Mouse (Mus musculus) CH12.LX (cell line): ENCODE data around the gene Usp49. TPM values are rescaled to one million over a fixed set of nuclear protein-coding genes. Genes with fewer than 3 reads are reported as not detected.

Experiments
- DNase-seq: peaks from one replicate; pipeline ENCODE4 v3.0.0-alpha.2; 2013; ENCODE audit errors: extremely low read depth
- H3K27ac ChIP-seq: 2 replicates; pipeline ENCODE4 v1.5.1; 2012; ENCODE audit warnings: low read depth, mild to moderate bottlenecking, control low read depth, moderate library complexity; ENCODE audit not compliant: insufficient read depth
- H3K27me3 ChIP-seq: replicated peaks from 2 replicates; pipeline ENCODE3; 2012; ENCODE audit warnings: inconsistent platforms
- H3K36me3 ChIP-seq, 2 experiments: replicated peaks in 1 of 2; 2 replicates each; pipeline versions ENCODE3 to v1.6.1; 2012; ENCODE audit warnings: inconsistent platforms in 1 of 2, low read length in 1 of 2, mild to moderate bottlenecking in 1 of 2, mixed read lengths in 1 of 2, moderate library complexity in 1 of 2; ENCODE audit not compliant: control insufficient read depth in 1 of 2, insufficient read depth in 1 of 2
- H3K4me1 ChIP-seq, 2 experiments: 2 replicates each; pipeline ENCODE4 v1.6.1; 2012; ENCODE audit warnings: inconsistent platforms in 1 of 2, moderate library complexity in 1 of 2; ENCODE audit not compliant: insufficient read depth in 2 of 2, control insufficient read depth in 1 of 2
- H3K4me2 ChIP-seq: 2 replicates; pipeline ENCODE4 v1.6.1; 2012; ENCODE audit warnings: low read depth, mild to moderate bottlenecking, control low read depth; ENCODE audit not compliant: poor library complexity, insufficient read depth, severe bottlenecking
- H3K4me3 ChIP-seq, 3 experiments: fragments of 150-350 bp in 1 of 3; sonication (generic) in 1 of 3; replicated peaks in 1 of 3; 2 replicates each; pipeline versions ENCODE3 to v1.5.1; 2011 to 2012; ENCODE audit warnings: low read depth in 2 of 3, low read length in 2 of 3, mild to moderate bottlenecking in 2 of 3, moderate library complexity in 2 of 3, control low read depth in 1 of 3, improper control_type of control experiment in 1 of 3, inconsistent platforms in 1 of 3, mixed read lengths in 1 of 3; ENCODE audit not compliant: poor library complexity in 1 of 3
- H3K79me2 ChIP-seq: replicated peaks from 2 replicates; pipeline ENCODE4 v1.6.1; 2012; ENCODE audit warnings: mild to moderate bottlenecking, moderate library complexity; ENCODE audit not compliant: control insufficient read depth, poor library complexity, insufficient read depth, severe bottlenecking; ENCODE audit errors: extremely low read depth
- H3K9ac ChIP-seq: 2 replicates; pipeline ENCODE4 v1.6.1; 2012; ENCODE audit warnings: low read depth, mild to moderate bottlenecking, control low read depth, moderate library complexity; ENCODE audit not compliant: insufficient read depth
- H3K9me3 ChIP-seq: replicated peaks from 2 replicates; pipeline ENCODE3; 2012; ENCODE audit warnings: low read length, inconsistent platforms, mixed read lengths
- CHD1 ChIP-seq: IDR thresholded peaks from 2 replicates; pipeline ENCODE4 v1.6.1; 2012; ENCODE audit warnings: low read depth, low read length, improper control_type of control experiment, inconsistent platforms
- CHD2 ChIP-seq: IDR thresholded peaks from 2 replicates; pipeline ENCODE4 v1.6.1; 2011; ENCODE audit warnings: low read length, improper control_type of control experiment
- CTCF ChIP-seq, 2 experiments: IDR thresholded peaks in 1 of 2; conservative IDR thresholded peaks in 1 of 2; 2 replicates each; pipeline ENCODE4 v1.5.1; 2011 to 2012; ENCODE audit warnings: low read depth in 2 of 2, low read length in 2 of 2, improper control_type of control experiment in 1 of 2, inconsistent platforms in 1 of 2, mild to moderate bottlenecking in 1 of 2, moderate library complexity in 1 of 2
- E2F4 ChIP-seq: IDR thresholded peaks from 2 replicates; pipeline ENCODE4 v1.6.1; 2011; ENCODE audit warnings: low read depth, low read length, improper control_type of control experiment; ENCODE audit not compliant: insufficient replicate concordance
- ELF1 ChIP-seq: IDR thresholded peaks from 2 replicates; pipeline ENCODE4 v1.6.1; 2014; ENCODE audit warnings: low read depth, mild to moderate bottlenecking, inconsistent platforms, low read length, improper control_type of control experiment
- EP300 ChIP-seq: IDR thresholded peaks from 2 replicates; pipeline ENCODE4 v1.6.1; 2011; ENCODE audit warnings: low read length, improper control_type of control experiment
- GABPA ChIP-seq: IDR thresholded peaks from 2 replicates; pipeline ENCODE4 v1.6.1; 2012; ENCODE audit warnings: low read depth, low read length, improper control_type of control experiment, inconsistent platforms; ENCODE audit not compliant: insufficient replicate concordance
- IRF4 ChIP-seq: IDR thresholded peaks from 2 replicates; pipeline ENCODE4 v1.6.1; 2014; ENCODE audit warnings: low read depth, mild to moderate bottlenecking, inconsistent platforms, low read length, improper control_type of control experiment
- JUN ChIP-seq: IDR thresholded peaks from 2 replicates; pipeline ENCODE4 v1.6.1; 2011; ENCODE audit warnings: low read depth, mild to moderate bottlenecking, low read length, improper control_type of control experiment, moderate library complexity; ENCODE audit not compliant: insufficient read depth
- JUND ChIP-seq: conservative IDR thresholded peaks from 2 replicates; pipeline ENCODE4 v1.6.1; 2011; ENCODE audit warnings: low read depth, low read length, improper control_type of control experiment
- MAFK ChIP-seq: IDR thresholded peaks from 2 replicates; pipeline ENCODE4 v1.6.1; 2011; ENCODE audit warnings: low read length, improper control_type of control experiment; ENCODE audit not compliant: insufficient replicate concordance
- MAZ ChIP-seq: IDR thresholded peaks from 2 replicates; pipeline ENCODE4 v1.6.1; 2012; ENCODE audit warnings: low read depth, mild to moderate bottlenecking, inconsistent platforms, low read length, improper control_type of control experiment, moderate library complexity
- NELFE ChIP-seq: IDR thresholded peaks from 2 replicates; pipeline ENCODE4 v1.6.1; 2011; ENCODE audit warnings: low read depth, low read length, improper control_type of control experiment
- NRF1 ChIP-seq: IDR thresholded peaks from 2 replicates; pipeline ENCODE4 v1.6.1; 2014; ENCODE audit warnings: low read depth, mild to moderate bottlenecking, inconsistent platforms, low read length, improper control_type of control experiment, moderate library complexity
- PAX5 ChIP-seq: IDR thresholded peaks from 2 replicates; pipeline ENCODE4 v1.6.1; 2012; ENCODE audit warnings: low read length, inconsistent platforms, mixed read lengths
- POLR2A ChIP-seq: IDR thresholded peaks from 2 replicates; pipeline ENCODE4 v1.6.1; 2011; ENCODE audit warnings: low read depth, mild to moderate bottlenecking, improper control_type of control experiment, low read length
- POLR2AphosphoS2 ChIP-seq: IDR thresholded peaks from 2 replicates; pipeline ENCODE4 v1.6.1; 2011; ENCODE audit warnings: low read depth, low read length, improper control_type of control experiment
- RAD21 ChIP-seq: IDR thresholded peaks from 2 replicates; pipeline ENCODE4 v1.6.1; 2011; ENCODE audit warnings: low read depth, mild to moderate bottlenecking, low read length, improper control_type of control experiment, moderate library complexity
- TCF12 ChIP-seq: IDR thresholded peaks from 2 replicates; pipeline ENCODE4 v1.6.1; 2014; ENCODE audit warnings: low read depth, mild to moderate bottlenecking, inconsistent platforms, low read length, improper control_type of control experiment
- UBTF ChIP-seq: IDR thresholded peaks from 2 replicates; pipeline ENCODE4 v1.6.1; 2012; ENCODE audit warnings: low read depth, mild to moderate bottlenecking, inconsistent platforms, low read length, improper control_type of control experiment, moderate library complexity
- USF1 ChIP-seq: IDR thresholded peaks from 2 replicates; pipeline ENCODE4 v1.6.1; 2014; ENCODE audit warnings: low read depth, mild to moderate bottlenecking, inconsistent platforms, low read length, improper control_type of control experiment
- USF2 ChIP-seq: conservative IDR thresholded peaks from 2 replicates; pipeline ENCODE4 v1.6.1; 2011; ENCODE audit warnings: low read depth, low read length, improper control_type of control experiment
- ZKSCAN1 ChIP-seq: IDR thresholded peaks from 2 replicates; pipeline ENCODE4 v1.6.1; 2012; ENCODE audit warnings: low read depth, inconsistent platforms, low read length, improper control_type of control experiment, borderline replicate concordance
- ZMIZ1 ChIP-seq: IDR thresholded peaks from 2 replicates; pipeline ENCODE4 v1.6.1; 2012; ENCODE audit warnings: low read depth, mild to moderate bottlenecking, inconsistent platforms, low read length, improper control_type of control experiment
- dilution Hi-C: fragments of 300-500 bp; cut with MboI; formaldehyde crosslinking; loops from 2 replicates; pipeline ENCODE4 v1.14.3; 2020; ENCODE audit warnings: low sequenced_read_pairs; ENCODE audit not compliant: extremely low pct_unique_long_range_greater_than_20kb, extremely low pct_ligation_motif_present
- in situ Hi-C: fragments of 300-500 bp; cut with MboI; formaldehyde crosslinking; loops from 3 replicates; pipeline ENCODE4 v1.14.3; 2019; ENCODE audit warnings: low sequenced_read_pairs, low pct_ligation_motif_present, low pct_unique_long_range_greater_than_20kb, mixed read lengths
- polyA plus RNA-seq: library from polyadenylated mRNA; unstranded; fragments of >175 nt; gene quantifications from 2 replicates; pipeline ENCODE4 v1.2.1, GENCODE M21; 2012; ENCODE audit warnings: low read depth; ENCODE audit not compliant: insufficient read length
- total RNA-seq, 2 experiments: library from RNA; depleted of rRNA; stranded (reverse); fragments of 300-350 nt in 1 of 2; fragments of >200 nt in 1 of 2; gene quantifications; 2 replicates each; pipeline ENCODE4 v1.2.3; 2012 to 2014

Gene Usp49
- total and polyA plus RNA-seq, 3 experiments, result 2.6 to 4.3 (median 3.4) TPM

DNA sequence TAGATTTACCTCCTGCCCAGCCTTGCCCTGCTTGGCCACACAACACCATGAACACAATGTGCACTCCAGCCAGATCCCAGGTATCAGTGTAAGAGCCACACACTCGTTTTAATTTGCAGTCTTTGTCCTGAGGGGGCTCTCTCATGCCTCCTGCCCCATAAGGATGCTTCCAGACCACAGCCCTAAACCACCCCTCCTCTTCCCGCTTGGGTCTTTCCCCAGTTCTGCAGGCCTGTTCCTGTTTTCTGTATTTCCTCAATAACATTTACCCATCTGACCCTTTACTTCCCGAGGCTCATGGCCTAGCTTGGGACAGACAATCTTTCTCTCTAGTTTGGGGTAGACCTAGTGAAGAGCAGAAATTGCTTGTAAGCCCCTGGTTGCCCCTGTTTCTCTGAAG, 84.5 kb downstream of the Usp49 start:
- Histone ChIP-seq H3K4me3 (no peak overlapping the region), H3K9ac (no peak overlapping the region), H3K27me3 (peaks cover 51% of the 10 kb centered on the region), H3K4me1 (peaks cover 5 to 10% of the 10 kb centered on the region in 2 experiments; a peak in 3 of 4 replicates), H3K9me3 (no peaks in the 10 kb centered on the region), H3K36me3 (no peaks in the 10 kb centered on the region), H3K27ac (no peak overlapping the region), H3K79me2 (no peaks in the 10 kb centered on the region), H3K4me2 (no peak overlapping the region)
- in situ Hi-C loops, result no loop called here
- TF ChIP-seq POLR2AphosphoS2 (no peak), GABPA (no peak), JUN (no peak), PAX5 (no peak), USF1 (no peak), NELFE (no peak), ZKSCAN1 (no peak), CTCF (conservative IDR thresholded peaks at IDR 0.05 in 1 of 2, IDR thresholded peaks at IDR 0.05 in 1 of 2; ENCODE audit: low read depth in 2 of 2, low read length in 2 of 2) (no peak), NRF1 (no peak), UBTF (no peak), USF2 (no peak), ZMIZ1 (no peak), MAZ (no peak)
- dilution Hi-C loops, result no loop called here
- no peak for DNase-seq

DNA sequence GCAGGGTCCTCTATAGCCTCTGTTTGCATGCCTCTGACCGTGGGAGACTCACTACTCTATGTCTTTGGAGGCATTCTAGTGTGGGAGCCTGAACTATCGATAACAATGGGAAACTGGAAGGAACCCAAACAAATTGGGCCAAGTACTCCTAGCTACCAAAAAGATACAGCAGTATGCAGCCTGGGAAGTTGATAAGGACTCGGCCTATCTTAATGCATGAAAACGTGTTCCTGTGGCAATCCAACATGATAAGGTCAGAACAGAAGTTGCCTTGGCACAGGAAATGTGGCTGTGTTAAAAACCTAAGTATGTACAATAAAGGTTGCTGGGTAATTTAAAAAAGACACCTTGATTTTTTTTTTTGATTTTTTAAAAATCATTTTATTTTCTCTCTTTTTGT, 90.7 kb downstream of the Usp49 start:
- Histone ChIP-seq H3K4me3 (no peak overlapping the region), H3K9me3 (no peaks in the 10 kb centered on the region), H3K27ac (no peak overlapping the region), H3K4me1 (no peaks in the 10 kb centered on the region), H3K27me3 (peaks cover 52% of the 10 kb centered on the region), H3K4me2 (no peak overlapping the region), H3K79me2 (no peaks in the 10 kb centered on the region), H3K9ac (no peak overlapping the region), H3K36me3 (no peaks in the 10 kb centered on the region)
- dilution Hi-C loops (no loop called here), in situ Hi-C loops (no loop called here)
- DNase-seq, result no peak
- TF ChIP-seq USF1 (no peak), MAFK (no peak), NELFE (no peak), ZMIZ1 (no peak), CHD1 (no peak), POLR2A (no peak), EP300 (no peak), E2F4 (no peak), ELF1 (no peak), UBTF (no peak), RAD21 (no peak), TCF12 (no peak), CHD2 (no peak), IRF4 (no peak), JUND (no peak)
